Mouse (Mus musculus) C2C12 (cell line): ENCODE measurements at regions not wholly inside any gene's neighbourhood (a gene's known extent, or its start where the extent isn't known, plus 50 kb on each side); places are given as distances from the start of the nearest gene placed in this dataset.

ENCODE experiments used
- CEBPB ChIP-seq: IDR thresholded peaks from one replicate; pipeline ENCODE4 v1.6.1; 2011; ENCODE audit warnings: low read depth, mild to moderate bottlenecking, control low read depth, moderate library complexity
- CTCF ChIP-seq: IDR thresholded peaks from one replicate; pipeline ENCODE4 v1.5.1; 2011; ENCODE audit not compliant: control insufficient read depth, insufficient read depth, insufficient read length
- MAX ChIP-seq: IDR thresholded peaks from one replicate; pipeline ENCODE4 v1.6.1; 2011; ENCODE audit warnings: mild to moderate bottlenecking, control low read depth
- MYOD1 ChIP-seq: IDR thresholded peaks from one replicate; pipeline ENCODE4 v1.6.1; 2011; ENCODE audit warnings: low read depth; ENCODE audit not compliant: control insufficient read depth, insufficient read length
- MYOG ChIP-seq: IDR thresholded peaks from one replicate; pipeline ENCODE4 v1.6.1; 2011; ENCODE audit not compliant: control insufficient read depth, insufficient read length; ENCODE audit errors: extremely low read depth
- USF1 ChIP-seq: IDR thresholded peaks from one replicate; pipeline ENCODE4 v1.6.1; 2011; ENCODE audit warnings: low read depth, mild to moderate bottlenecking, control low read depth, moderate library complexity

DNA sequence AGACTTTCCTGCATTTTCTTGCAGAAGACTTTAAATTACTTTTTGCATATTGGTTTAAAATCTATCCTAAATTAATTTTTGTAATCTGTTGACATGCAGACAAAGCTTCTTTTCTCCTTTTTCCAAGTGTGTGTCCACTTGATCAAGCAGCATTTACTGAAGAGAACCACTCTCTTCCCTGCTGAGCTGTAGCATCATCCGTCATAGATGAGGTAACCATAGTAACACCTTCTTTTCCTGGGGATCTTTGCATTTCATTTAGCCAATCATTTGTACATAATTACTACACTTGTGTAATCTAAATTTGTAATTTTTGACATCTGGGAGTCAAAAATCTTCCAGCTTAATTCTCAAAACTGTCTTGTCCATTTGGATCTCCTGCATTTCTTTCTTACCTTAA, 53.2 kb upstream of the Dnajc1 start:
- no peak for TF ChIP-seq CTCF
- TF ChIP-seq MAX: no peak
- TF ChIP-seq MYOD1: no peak
- TF ChIP-seq CEBPB: no peak
- no peak for TF ChIP-seq USF1
- TF ChIP-seq MYOG: no peak
